Mouse (Mus musculus) liver, postnatal 0 days (tissue): ENCODE data around the gene Sh3gl1. TPM values are rescaled to one million over a fixed set of nuclear protein-coding genes. Genes with fewer than 3 reads are reported as not detected.

Source experiments
- ATAC-seq: fragments of 200-750 bp; cut with Nextera tagmentation; 2 replicates; pipeline ENCODE4 v1.8.0; 2017; ENCODE audit warnings: mild to moderate bottlenecking, moderate library complexity
- DNase-seq: peaks from one replicate; pipeline ENCODE4 v3.0.0-alpha.2; 2016
- H3K27ac ChIP-seq: fragments of 300-500 bp; sonication (generic); 2 replicates; pipeline ENCODE4 v1.5.1; 2014; ENCODE audit warnings: antibody characterized with exemption, moderate library complexity, mild to moderate bottlenecking, low read depth
- H3K27me3 ChIP-seq: fragments of 300-500 bp; sonication (generic); 2 replicates; pipeline ENCODE4 v1.6.1; 2014; ENCODE audit warnings: low read length, control low read depth, mixed read lengths; ENCODE audit not compliant: insufficient read depth
- H3K36me3 ChIP-seq: fragments of 300-500 bp; sonication (generic); replicated peaks from 2 replicates; pipeline ENCODE4 v1.6.1; 2014; ENCODE audit warnings: mild to moderate bottlenecking, control low read depth, low read length, moderate library complexity, mixed read lengths; ENCODE audit not compliant: insufficient read depth
- H3K4me1 ChIP-seq: fragments of 300-500 bp; sonication (generic); 2 replicates; pipeline ENCODE4 v1.6.1; 2014; ENCODE audit warnings: antibody characterized with exemption, mild to moderate bottlenecking, control low read depth; ENCODE audit not compliant: insufficient read depth
- H3K4me2 ChIP-seq: fragments of 300-500 bp; sonication (generic); 2 replicates; pipeline ENCODE4 v1.6.1; 2014; ENCODE audit warnings: low read depth, mild to moderate bottlenecking, low read length, moderate library complexity, mixed read lengths
- H3K4me3 ChIP-seq: fragments of 300-500 bp; sonication (generic); 2 replicates; pipeline ENCODE4 v1.5.1; 2014; ENCODE audit warnings: low read depth, low read length
- H3K9ac ChIP-seq: fragments of 300-500 bp; sonication (generic); replicated peaks from 2 replicates; pipeline ENCODE4 v1.6.1; 2014; ENCODE audit warnings: mild to moderate bottlenecking, moderate library complexity
- H3K9me3 ChIP-seq: fragments of 300-500 bp; sonication (generic); 2 replicates; pipeline ENCODE4 v1.6.1; 2016; ENCODE audit warnings: mild to moderate bottlenecking, control low read depth, low read length, mixed read lengths
- CTCF ChIP-seq: sonication (generic); IDR thresholded peaks from 2 replicates; pipeline ENCODE4 v1.5.1; 2016; ENCODE audit warnings: antibody characterized with exemption, low read depth
- EP300 ChIP-seq: IDR thresholded peaks from 2 replicates; pipeline ENCODE4 v1.6.1; 2016; ENCODE audit warnings: antibody characterized with exemption, low read depth, mild to moderate bottlenecking
- WGBS: fragments of 180-500 bp; shearing (Covaris S2); extraction: QIAGEN DNeasy Blood & Tissue Kit; methylation state at CpG from one replicate; pipeline ENCODE4 v1.1.7; 2014; ENCODE audit not compliant: insufficient replicate concordance; 5-methylcytosine and 5-hydroxymethylcytosine counted together
- polyA plus RNA-seq: library from polyadenylated mRNA; unstranded; fragments of >200 nt; fragmentation: Nextera tagmentation; extraction: Ambion mirVana; gene quantifications from 2 replicates; pipeline ENCODE4 v1.2.1, GENCODE M21; 2015

Gene Sh3gl1
- polyA plus RNA-seq, 1 experiment from 2014 or later = 35.9 TPM

DNA sequence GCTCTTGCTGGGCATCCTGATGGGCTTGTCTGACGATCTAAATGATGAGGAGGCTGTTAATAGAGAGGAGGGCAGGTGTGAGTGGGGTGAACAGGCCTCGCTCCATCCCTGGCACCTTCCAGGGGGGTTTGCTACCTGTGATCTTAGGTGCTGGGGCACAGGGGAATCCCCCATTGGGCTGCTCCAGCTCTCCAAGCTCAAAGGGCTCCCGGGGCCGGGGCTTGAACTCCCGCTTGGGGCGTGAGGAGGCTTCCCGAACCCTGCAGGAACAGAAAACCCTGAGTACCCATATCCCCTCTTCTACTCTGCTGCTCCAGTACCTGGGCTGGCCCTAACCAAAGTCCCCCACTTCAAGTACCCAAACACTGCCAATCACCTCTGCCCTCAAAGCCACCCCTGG, 18.6 kb downstream of the Sh3gl1 start:
- Histone ChIP-seq H3K27ac (no peak overlapping the region), H3K4me3 (no peak overlapping the region), H3K9ac (no peak overlapping the region), H3K36me3 (peaks cover 58% of the 10 kb centered on the region), H3K4me1 (peaks cover 18% of the 10 kb centered on the region), H3K27me3 (no peaks in the 10 kb centered on the region), H3K9me3 (no peaks in the 10 kb centered on the region), H3K4me2 (no peak overlapping the region)
- 80% methylated on average over 7 of the region's 7 CpGs for WGBS
- ATAC-seq (no peak), DNase-seq (no peak)
- TF ChIP-seq EP300 (no peak), CTCF (no peak)

DNA sequence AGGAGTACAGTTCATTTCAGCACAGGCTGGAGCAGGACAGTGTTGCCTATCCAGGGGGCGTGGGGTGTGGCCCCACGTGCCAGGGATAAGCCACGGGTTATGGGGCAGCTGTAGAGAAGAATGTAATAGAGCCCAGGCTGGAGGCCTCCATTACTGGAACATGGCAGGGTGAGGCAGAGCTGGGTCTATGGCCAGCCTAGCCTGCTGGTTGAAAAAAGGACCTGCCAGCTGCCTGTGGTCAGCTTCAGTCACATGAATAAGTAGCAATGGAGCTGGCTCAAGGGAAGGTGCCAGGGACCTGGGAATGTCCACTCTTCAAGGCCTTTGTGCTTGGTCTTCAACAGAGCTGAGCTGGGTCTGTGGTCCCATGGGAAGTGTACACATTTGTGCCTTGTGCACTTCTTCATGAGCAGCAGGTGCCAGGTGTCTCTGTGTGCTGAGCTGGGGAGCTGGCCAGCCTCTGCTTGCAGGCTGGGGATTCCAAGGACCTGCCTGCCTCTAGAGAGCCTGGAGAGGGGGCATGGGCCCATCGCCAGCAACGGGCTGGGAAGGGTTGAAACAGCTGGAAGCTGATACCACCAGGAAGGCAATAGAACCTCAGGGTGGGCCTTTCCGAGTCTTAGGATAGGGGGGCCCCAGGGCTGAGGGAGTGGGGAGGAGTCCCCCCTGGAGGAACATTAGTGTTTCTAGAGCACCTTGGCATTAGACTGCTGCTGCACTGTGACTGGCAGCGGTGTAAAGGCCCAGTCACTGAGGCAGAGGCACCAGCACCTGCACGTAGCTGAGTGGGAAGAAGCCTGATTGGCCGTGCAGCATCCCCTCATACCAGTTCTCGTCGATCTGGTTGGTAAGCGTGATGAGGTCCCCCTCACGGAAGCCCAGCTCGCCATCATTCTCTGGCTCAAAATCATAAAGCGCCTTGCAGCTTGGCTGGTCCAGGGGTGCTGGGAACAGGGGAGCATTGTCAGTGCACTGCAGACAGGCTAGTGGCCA, 19.3 kb downstream of the Sh3gl1 start:
- no peaks in the 10 kb centered on the region for H3K9me3 ChIP-seq
- no peaks in the 10 kb centered on the region for H3K27me3 ChIP-seq
- no peak overlapping the region for H3K4me3 ChIP-seq
- no peak for DNase-seq
- H3K9ac ChIP-seq = no peak overlapping the region
- H3K36me3 ChIP-seq = peaks cover 63% of the 10 kb centered on the region
- no peak overlapping the region for H3K27ac ChIP-seq
- no peak overlapping the region for H3K4me2 ChIP-seq
- ATAC-seq = no peak
- no peak for TF ChIP-seq EP300
- no peak for TF ChIP-seq CTCF
- peaks cover 10% of the 10 kb centered on the region; the same call in 1 of the 2 replicates for H3K4me1 ChIP-seq
- 84% methylated on average over 15 of the region's 15 CpGs for WGBS

DNA sequence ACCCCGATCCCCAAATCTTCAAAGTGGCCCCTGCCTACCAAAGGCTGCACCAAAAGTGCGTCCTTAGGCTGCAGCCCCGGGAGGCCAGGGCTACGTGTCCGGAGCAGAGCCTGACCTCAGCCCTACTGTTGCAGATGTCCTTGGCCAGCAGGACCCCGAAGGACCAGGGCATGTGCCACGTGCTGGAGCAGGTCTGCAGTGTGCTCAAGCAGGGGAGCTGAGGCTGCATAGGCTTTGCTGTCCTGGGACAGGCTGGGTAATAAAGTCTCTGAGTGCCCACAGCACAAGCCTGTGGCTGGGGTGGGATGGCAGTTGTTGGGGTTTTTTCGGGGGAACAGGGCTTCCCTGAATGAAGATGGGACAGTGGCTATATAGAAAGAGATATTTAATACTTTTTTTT, 20.1 kb downstream of the Sh3gl1 start:
- 79% methylated on average over 8 of the region's 8 CpGs for WGBS
- TF ChIP-seq EP300 (no peak), CTCF (no peak)
- Histone ChIP-seq H3K9ac (no peak overlapping the region), H3K27ac (no peak overlapping the region), H3K4me1 (peaks cover 3% of the 10 kb centered on the region; the same call in 1 of the 2 replicates), H3K4me2 (no peak overlapping the region), H3K9me3 (no peaks in the 10 kb centered on the region), H3K27me3 (no peaks in the 10 kb centered on the region), H3K4me3 (no peak overlapping the region), H3K36me3 (peaks cover 66% of the 10 kb centered on the region)
- DNase-seq = no peak
- no peak for ATAC-seq

DNA sequence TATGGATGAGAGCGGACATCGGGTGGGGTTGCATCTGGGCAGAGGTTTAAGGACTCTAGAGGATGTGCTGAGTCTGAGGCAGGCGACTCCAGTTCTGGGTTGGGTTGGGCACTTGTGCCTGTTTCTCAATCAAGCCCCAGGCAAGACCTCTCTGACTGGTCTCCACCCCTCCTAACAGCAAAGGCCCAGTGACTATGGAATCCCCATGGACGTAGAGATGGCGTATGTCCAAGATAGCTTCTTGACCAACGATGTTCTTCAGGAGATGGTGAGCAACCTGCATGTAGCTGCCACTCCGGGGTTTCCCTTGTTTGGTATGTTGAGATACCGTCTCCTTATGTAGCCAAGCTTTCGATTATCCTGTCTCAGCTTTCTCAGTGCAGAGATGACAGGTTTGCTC, 21.1 kb downstream of the Sh3gl1 start:
- H3K9me3 ChIP-seq = no peaks in the 10 kb centered on the region
- H3K4me3 ChIP-seq = no peak overlapping the region
- H3K27me3 ChIP-seq = no peaks in the 10 kb centered on the region
- DNase-seq (no peak), ATAC-seq (no peak)
- TF ChIP-seq EP300 (no peak), CTCF (no peak)
- H3K36me3 ChIP-seq = peaks cover 60% of the 10 kb centered on the region
- no peak overlapping the region for H3K27ac ChIP-seq
- 89% methylated on average over 9 of the region's 9 CpGs for WGBS
- H3K4me2 ChIP-seq = no peak overlapping the region
- no peak overlapping the region for H3K9ac ChIP-seq
- H3K4me1 ChIP-seq = peaks cover 6% of the 10 kb centered on the region

DNA sequence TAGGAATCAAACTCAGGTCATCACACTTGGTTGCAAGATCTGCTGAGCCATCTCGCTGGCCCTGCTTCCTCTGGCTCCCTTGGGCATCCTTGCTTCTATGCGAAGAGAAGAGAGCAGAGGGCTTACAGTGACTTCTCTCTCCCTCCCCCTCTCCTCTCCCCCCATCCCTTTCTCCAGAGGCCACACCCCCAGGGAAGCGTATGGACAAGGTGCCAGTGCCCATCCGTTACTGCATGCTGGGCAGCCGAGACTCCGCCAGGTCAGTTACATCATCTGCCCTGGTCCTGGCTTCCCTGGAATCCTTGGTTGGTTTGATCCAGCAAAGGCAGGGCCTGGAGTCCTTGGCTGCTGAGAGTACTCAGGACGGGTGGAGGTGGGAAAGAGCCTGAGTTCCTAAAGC, 25.0 kb downstream of the Sh3gl1 start:
- ATAC-seq (no peak), DNase-seq (no peak)
- peaks cover 26% of the 10 kb centered on the region for H3K4me1 ChIP-seq
- no peak overlapping the region for H3K4me3 ChIP-seq
- H3K9ac ChIP-seq = no peak overlapping the region
- no peaks in the 10 kb centered on the region for H3K9me3 ChIP-seq
- no peaks in the 10 kb centered on the region for H3K27me3 ChIP-seq
- H3K4me2 ChIP-seq = no peak overlapping the region
- peaks cover 25% of the 10 kb centered on the region for H3K36me3 ChIP-seq
- WGBS = 85% methylated on average over 7 of the region's 7 CpGs
- no peak for TF ChIP-seq EP300
- TF ChIP-seq CTCF = no peak
- no peak overlapping the region for H3K27ac ChIP-seq

DNA sequence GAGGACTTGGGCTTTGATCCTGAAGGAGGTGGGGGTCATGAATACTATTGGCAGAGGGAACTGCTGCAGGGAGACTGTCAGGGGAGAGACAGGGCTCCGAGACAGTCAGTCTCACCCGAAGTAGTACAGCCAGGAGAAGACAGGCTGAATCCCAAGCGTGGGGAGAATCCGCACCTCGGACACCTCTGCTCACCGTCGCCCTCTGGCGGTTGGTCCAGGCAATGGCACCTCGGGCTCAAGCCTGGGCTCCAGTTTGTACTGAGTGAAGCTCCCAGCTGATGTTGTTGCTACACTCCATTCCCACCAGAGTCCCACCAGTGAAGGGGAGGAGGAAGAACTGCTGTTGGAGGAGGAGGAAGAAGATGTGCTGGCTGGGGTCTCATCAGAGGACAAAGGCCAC, 25.8 kb downstream of the Sh3gl1 start:
- Histone ChIP-seq H3K4me2 (peak overlapping the region; percentile 98), H3K9me3 (no peaks in the 10 kb centered on the region), H3K27me3 (no peaks in the 10 kb centered on the region), H3K4me3 (no peak overlapping the region), H3K4me1 (peaks cover 26% of the 10 kb centered on the region), H3K27ac (no peak overlapping the region), H3K9ac (no peak overlapping the region), H3K36me3 (peaks cover 17% of the 10 kb centered on the region)
- TF ChIP-seq CTCF (peak; percentile 98), EP300 (no peak)
- DNase-seq = peak; percentile 88
- WGBS = 9% methylated on average over 9 of the region's 9 CpGs
- no peak for ATAC-seq
